Mouse (Mus musculus): ENCODE measurements around the gene Ppara. TPM values are rescaled to one million over a fixed set of nuclear protein-coding genes. Genes with fewer than 3 reads are reported as not detected.

Gene Ppara
- not detected in 2 replicates for total RNA-seq (2017)

GRCm38 (mm10) chr15:85734571-85735033 lies at the start of gene Ppara:
Gene Ppara (plus strand): TSS chr15:85734983.
- no peak for ATAC-seq (replicated peaks in 1 of 2; ENCODE audit: insufficient read depth in 1 of 2, low FRiP score in 2 of 2, low TSS enrichment in 1 of 2, low read depth in 1 of 2, poor library complexity in 2 of 2, severe bottlenecking in 2 of 2)

GRCm38 (mm10) chr15:85686641-85687395 lies 48.0 kb upstream of the Ppara start:
- peak; percentile 37 to 44; a peak in 2 of 4 replicates for ATAC-seq (replicated peaks in 1 of 2; ENCODE audit: insufficient read depth in 1 of 2, low FRiP score in 2 of 2, low TSS enrichment in 1 of 2, low read depth in 1 of 2, poor library complexity in 2 of 2, severe bottlenecking in 2 of 2)

- no peak for ATAC-seq (replicated peaks in 1 of 2; ENCODE audit: insufficient read depth in 1 of 2, low FRiP score in 2 of 2, low TSS enrichment in 1 of 2, low read depth in 1 of 2, poor library complexity in 2 of 2, severe bottlenecking in 2 of 2)
Measured at GRCm38 (mm10) chr15:85687630-85688410, 47.0 kb upstream of the Ppara start.

GRCm38 (mm10) chr15:85688734-85689133 lies 46.0 kb upstream of the Ppara start:
- no peak for ATAC-seq (replicated peaks in 1 of 2; ENCODE audit: insufficient read depth in 1 of 2, low FRiP score in 2 of 2, low TSS enrichment in 1 of 2, low read depth in 1 of 2, poor library complexity in 2 of 2, severe bottlenecking in 2 of 2)

GRCm38 (mm10) chr15:85689523-85689922 lies 45.3 kb upstream of the Ppara start:
- ATAC-seq (replicated peaks in 1 of 2; ENCODE audit: insufficient read depth in 1 of 2, low FRiP score in 2 of 2, low TSS enrichment in 1 of 2, low read depth in 1 of 2, poor library complexity in 2 of 2, severe bottlenecking in 2 of 2), result no peak

GRCm38 (mm10) chr15:85690058-85690457 lies 44.7 kb upstream of the Ppara start:
- ATAC-seq (replicated peaks in 1 of 2; ENCODE audit: insufficient read depth in 1 of 2, low FRiP score in 2 of 2, low TSS enrichment in 1 of 2, low read depth in 1 of 2, poor library complexity in 2 of 2, severe bottlenecking in 2 of 2), result no peak

- ATAC-seq (replicated peaks in 1 of 2; ENCODE audit: insufficient read depth in 1 of 2, low FRiP score in 2 of 2, low TSS enrichment in 1 of 2, low read depth in 1 of 2, poor library complexity in 2 of 2, severe bottlenecking in 2 of 2), result no peak
Measured at GRCm38 (mm10) chr15:85690875-85691274, 43.9 kb upstream of the Ppara start.

GRCm38 (mm10) chr15:85693115-85693514 lies 41.7 kb upstream of the Ppara start:
- no peak for ATAC-seq (replicated peaks in 1 of 2; ENCODE audit: insufficient read depth in 1 of 2, low FRiP score in 2 of 2, low TSS enrichment in 1 of 2, low read depth in 1 of 2, poor library complexity in 2 of 2, severe bottlenecking in 2 of 2)

GRCm38 (mm10) chr15:85693819-85694218 lies 41.0 kb upstream of the Ppara start:
- ATAC-seq (replicated peaks in 1 of 2; ENCODE audit: insufficient read depth in 1 of 2, low FRiP score in 2 of 2, low TSS enrichment in 1 of 2, low read depth in 1 of 2, poor library complexity in 2 of 2, severe bottlenecking in 2 of 2), result no peak

GRCm38 (mm10) chr15:85694379-85694778 lies 40.4 kb upstream of the Ppara start:
- no peak for ATAC-seq (replicated peaks in 1 of 2; ENCODE audit: insufficient read depth in 1 of 2, low FRiP score in 2 of 2, low TSS enrichment in 1 of 2, low read depth in 1 of 2, poor library complexity in 2 of 2, severe bottlenecking in 2 of 2)

- no peak for ATAC-seq (replicated peaks in 1 of 2; ENCODE audit: insufficient read depth in 1 of 2, low FRiP score in 2 of 2, low TSS enrichment in 1 of 2, low read depth in 1 of 2, poor library complexity in 2 of 2, severe bottlenecking in 2 of 2)
Measured at GRCm38 (mm10) chr15:85695304-85695703, 39.5 kb upstream of the Ppara start.

GRCm38 (mm10) chr15:85698345-85699034 lies 36.3 kb upstream of the Ppara start:
- no peak for ATAC-seq (replicated peaks in 1 of 2; ENCODE audit: insufficient read depth in 1 of 2, low FRiP score in 2 of 2, low TSS enrichment in 1 of 2, low read depth in 1 of 2, poor library complexity in 2 of 2, severe bottlenecking in 2 of 2)

- ATAC-seq (replicated peaks in 1 of 2; ENCODE audit: insufficient read depth in 1 of 2, low FRiP score in 2 of 2, low TSS enrichment in 1 of 2, low read depth in 1 of 2, poor library complexity in 2 of 2, severe bottlenecking in 2 of 2), result no peak
Measured at GRCm38 (mm10) chr15:85699452-85699851, 35.3 kb upstream of the Ppara start.

GRCm38 (mm10) chr15:85699862-85700501 lies 34.8 kb upstream of the Ppara start:
- ATAC-seq (replicated peaks in 1 of 2; ENCODE audit: insufficient read depth in 1 of 2, low FRiP score in 2 of 2, low TSS enrichment in 1 of 2, low read depth in 1 of 2, poor library complexity in 2 of 2, severe bottlenecking in 2 of 2), result no peak

- ATAC-seq (replicated peaks in 1 of 2; ENCODE audit: insufficient read depth in 1 of 2, low FRiP score in 2 of 2, low TSS enrichment in 1 of 2, low read depth in 1 of 2, poor library complexity in 2 of 2, severe bottlenecking in 2 of 2), result no peak
Measured at GRCm38 (mm10) chr15:85700716-85701115, 34.1 kb upstream of the Ppara start.

GRCm38 (mm10) chr15:85701128-85701930 lies 33.5 kb upstream of the Ppara start:
- no peak for ATAC-seq (replicated peaks in 1 of 2; ENCODE audit: insufficient read depth in 1 of 2, low FRiP score in 2 of 2, low TSS enrichment in 1 of 2, low read depth in 1 of 2, poor library complexity in 2 of 2, severe bottlenecking in 2 of 2)
